ENCODE assay signal across 26 mouse cellular contexts in genomic region chr6:54163702-54164101, GRCm38 (mm10).
DNase-seq lines count a peak whose midpoint lies in the region; ATAC-seq and TF ChIP-seq lines count a peak whose summit lies in the region.
"Had no signal": no experiment of that assay in that cellular context is flagged by ENCODE, and none has a peak within 500 bp of the region (broad histone marks: within the 10 kb centered on the region; RNA-seq: fewer than 3 reads in every experiment).

No protein-coding gene starts in this region.

- no peak for TF ChIP-seq POLR2A in cerebellum, adult 2 months (IDR thresholded peaks at IDR 0.05; ENCODE audit: borderline replicate concordance, insufficient read depth, low read length)

- peaks cover 69% of the 10 kb centered on the region for H3K4me1 ChIP-seq in cerebellum, adult 2 months (ENCODE audit: control insufficient read depth, insufficient read depth, low read length)
- peaks cover 14% of the 10 kb centered on the region for H3K4me1 ChIP-seq in liver, embryonic 11.5 days (replicated peaks; ENCODE audit: control insufficient read depth, insufficient read depth, low read length)
- H3K4me1 ChIP-seq in midbrain, embryonic 11.5 days (ENCODE audit: control insufficient read depth, insufficient read depth, low read length): no peaks in the 10 kb centered on the region
- H3K4me1 ChIP-seq in midbrain, embryonic 15.5 days: no peaks in the 10 kb centered on the region
- no peaks in the 10 kb centered on the region for H3K4me1 ChIP-seq in hindbrain, embryonic 11.5 days (replicated peaks; ENCODE audit: control insufficient read depth, insufficient read depth, low read length)

- H3K36me3 ChIP-seq in liver, embryonic 11.5 days (ENCODE audit: control insufficient read depth, insufficient read depth, low read length): no peaks in the 10 kb centered on the region
- no peaks in the 10 kb centered on the region for H3K36me3 ChIP-seq in midbrain, embryonic 11.5 days (ENCODE audit: control insufficient read depth, insufficient read depth, low read length)
- no peaks in the 10 kb centered on the region for H3K36me3 ChIP-seq in midbrain, embryonic 15.5 days (replicated peaks)
- H3K36me3 ChIP-seq in hindbrain, embryonic 11.5 days (ENCODE audit: control insufficient read depth, insufficient read depth, low read length): no peaks in the 10 kb centered on the region
- H3K36me3 ChIP-seq: embryonic facial prominence, embryonic 10.5 days; embryonic facial prominence, embryonic 13.5 days; forebrain, embryonic 12.5 days; forebrain, embryonic 15.5 days; heart, embryonic 13.5 days; hindbrain, embryonic 13.5 days had no signal

- H3K9ac ChIP-seq in liver, embryonic 11.5 days (ENCODE audit: low read depth, low read length): no peak overlapping the region
- no peak overlapping the region for H3K9ac ChIP-seq in midbrain, embryonic 11.5 days (ENCODE audit: low read length)
- no peak overlapping the region for H3K9ac ChIP-seq in midbrain, embryonic 15.5 days
- H3K9ac ChIP-seq in hindbrain, embryonic 11.5 days (ENCODE audit: low read depth, low read length): no peak overlapping the region
- H3K9ac ChIP-seq: embryonic facial prominence, embryonic 13.5 days; forebrain, embryonic 12.5 days; forebrain, embryonic 15.5 days; heart, embryonic 13.5 days; hindbrain, embryonic 13.5 days had no signal

- 0 out of 2 replicates have a peak overlapping the region, but pooled peaks have one; percentile 79 for H3K27ac ChIP-seq in cerebellum, adult 2 months (ENCODE audit: insufficient read depth, low read length)
- H3K27ac ChIP-seq in liver, embryonic 11.5 days (ENCODE audit: low read depth, low read length): no peak overlapping the region
- H3K27ac ChIP-seq in midbrain, embryonic 11.5 days (ENCODE audit: low read depth, low read length): no peak overlapping the region
- no peak overlapping the region for H3K27ac ChIP-seq in midbrain, embryonic 15.5 days
- no peak overlapping the region for H3K27ac ChIP-seq in hindbrain, embryonic 11.5 days (ENCODE audit: low read depth, low read length)
- H3K27ac ChIP-seq: embryonic facial prominence, embryonic 10.5 days; forebrain, embryonic 12.5 days; forebrain, embryonic 15.5 days; heart, embryonic 13.5 days; hindbrain, embryonic 13.5 days had no signal

- no peaks in the 10 kb centered on the region for H3K9me3 ChIP-seq in liver, embryonic 11.5 days (ENCODE audit: control insufficient read depth, low read length)
- no peaks in the 10 kb centered on the region for H3K9me3 ChIP-seq in midbrain, embryonic 11.5 days (ENCODE audit: control insufficient read depth, low read length)
- no peaks in the 10 kb centered on the region for H3K9me3 ChIP-seq in midbrain, embryonic 15.5 days
- no peaks in the 10 kb centered on the region for H3K9me3 ChIP-seq in hindbrain, embryonic 11.5 days (ENCODE audit: control insufficient read depth, low read length)
- H3K9me3 ChIP-seq: embryonic facial prominence, embryonic 10.5 days; embryonic facial prominence, embryonic 13.5 days; forebrain, embryonic 12.5 days; forebrain, embryonic 15.5 days; heart, embryonic 13.5 days; hindbrain, embryonic 13.5 days had no signal

- TF ChIP-seq CTCF in cerebellum, adult 2 months (IDR thresholded peaks at IDR 0.05; ENCODE audit: borderline replicate concordance, insufficient read depth, low read depth, low read length): no peak

- ATAC-seq in liver, embryonic 11.5 days (replicated peaks; ENCODE audit: low FRiP score): peak; percentile 70
- no peak for ATAC-seq in midbrain, embryonic 11.5 days (ENCODE audit: low FRiP score)
- no peak for ATAC-seq in midbrain, embryonic 15.5 days (replicated peaks)
- ATAC-seq in hindbrain, embryonic 11.5 days (ENCODE audit: low FRiP score): no peak
- ATAC-seq: activated CD4-positive, CD25-positive, alpha-beta regulatory T cell, adult 4 months; forebrain, embryonic 15.5 days; hindbrain, embryonic 16.5 days had no signal

- DNase-seq in cerebellum, adult 2 months: peak in 1 of 2 experiments; percentile 11
- no peak for DNase-seq in cerebellum, postnatal 25 days
- no peak for DNase-seq in liver, embryonic 11.5 days (ENCODE audit: low spot score)
- no peak for DNase-seq in liver
- peak; percentile 49 for DNase-seq in midbrain, embryonic 11.5 days (ENCODE audit: low spot score, missing footprints)
- DNase-seq in hindbrain, embryonic 11.5 days (ENCODE audit: low spot score): no peak
- no peak for DNase-seq in frontal cortex, postnatal 14 days (ENCODE audit: low spot score in 2 of 2)
- DNase-seq: adrenal gland, adult 8-10 months; adrenal gland, postnatal 25 days; cerebellum, adult 18-20 months; cerebellum, adult 9-11 months; cerebellum, postnatal 36 days; embryo, embryonic 11 days; gastrocnemius, postnatal 10 days; gastrocnemius, postnatal 36 days; heart, postnatal 14 days had no signal

- no peaks in the 10 kb centered on the region for H3K27me3 ChIP-seq in cerebellum, adult 2 months (ENCODE audit: control insufficient read depth, insufficient read depth, low read length)
- no peaks in the 10 kb centered on the region for H3K27me3 ChIP-seq in liver, embryonic 11.5 days (replicated peaks; ENCODE audit: control insufficient read depth, insufficient read depth, low read length)
- no peaks in the 10 kb centered on the region for H3K27me3 ChIP-seq in midbrain, embryonic 11.5 days (ENCODE audit: control insufficient read depth, insufficient read depth, low read length)
- H3K27me3 ChIP-seq in midbrain, embryonic 15.5 days (replicated peaks): no peaks in the 10 kb centered on the region
- H3K27me3 ChIP-seq in hindbrain, embryonic 11.5 days (ENCODE audit: control insufficient read depth, insufficient read depth, low read length): no peaks in the 10 kb centered on the region
- H3K27me3 ChIP-seq: embryonic facial prominence, embryonic 13.5 days; forebrain, embryonic 12.5 days; forebrain, embryonic 15.5 days; heart, embryonic 13.5 days; hindbrain, embryonic 13.5 days had no signal

- no peak overlapping the region for H3K4me2 ChIP-seq in liver, embryonic 11.5 days
- no peak overlapping the region for H3K4me2 ChIP-seq in midbrain, embryonic 11.5 days
- no peak overlapping the region for H3K4me2 ChIP-seq in midbrain, embryonic 15.5 days
- H3K4me2 ChIP-seq in hindbrain, embryonic 11.5 days (replicated peaks; ENCODE audit: low read depth, low read length): no peak overlapping the region
- H3K4me2 ChIP-seq: embryonic facial prominence, embryonic 13.5 days; forebrain, embryonic 12.5 days; forebrain, embryonic 15.5 days; heart, embryonic 13.5 days; hindbrain, embryonic 13.5 days had no signal

- no peak overlapping the region for H3K4me3 ChIP-seq in cerebellum, adult 2 months (replicated peaks; ENCODE audit: insufficient read depth, low read depth, low read length)
- H3K4me3 ChIP-seq in liver, embryonic 11.5 days (ENCODE audit: low read depth, low read length): no peak overlapping the region
- no peak overlapping the region for H3K4me3 ChIP-seq in midbrain, embryonic 11.5 days (ENCODE audit: low read depth, low read length)
- no peak overlapping the region for H3K4me3 ChIP-seq in midbrain, embryonic 15.5 days
- no peak overlapping the region for H3K4me3 ChIP-seq in hindbrain, embryonic 11.5 days (ENCODE audit: low read depth, low read length)
- H3K4me3 ChIP-seq: embryonic facial prominence, embryonic 10.5 days; embryonic facial prominence, embryonic 13.5 days; erythroblast, embryonic 14.5 days; forebrain, embryonic 12.5 days; forebrain, embryonic 15.5 days; heart, embryonic 13.5 days; hindbrain, embryonic 13.5 days had no signal
